Mouse (Mus musculus): Measurements from ENCODE around the gene Pigm. TPM values are rescaled to one million over a fixed set of nuclear protein-coding genes. Genes with fewer than 3 reads are reported as not detected.

Pigm gene
- 5.5 TPM for polyA plus RNA-seq (2015; fragmentation: Illumina TruSeq; extraction: RNeasy Lipid Tissue Mini Kit (QIAGEN cat#74804); ENCODE audit: low read depth, low replicate concordance)

DNA sequence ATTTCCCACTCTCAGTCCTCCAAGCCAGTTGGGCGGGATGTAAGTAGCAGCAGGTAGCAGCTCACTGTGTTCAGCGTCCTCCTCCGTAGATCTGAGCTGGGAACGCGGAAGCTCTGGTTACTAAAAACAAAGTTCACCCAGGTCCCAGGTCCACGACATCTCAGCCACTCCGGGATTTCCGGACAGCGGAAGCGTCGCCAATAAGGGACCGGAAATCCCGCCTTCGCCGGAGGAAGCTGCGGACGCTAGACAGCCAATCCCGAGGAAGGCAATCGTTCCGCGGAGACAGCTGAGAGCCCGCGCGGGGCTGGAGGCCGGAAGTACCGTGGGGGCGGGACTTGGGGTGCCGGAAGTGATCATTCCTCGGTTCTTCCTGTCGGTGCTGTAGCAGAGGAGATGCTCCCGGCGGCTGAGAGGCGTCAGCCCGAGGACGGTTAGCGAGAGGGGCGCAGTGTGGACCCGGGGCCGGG is at the start of gene Pigm:
Pigm (plus strand) TSS at position 349 of the 470 bp plus-strand sequence.

DNA sequence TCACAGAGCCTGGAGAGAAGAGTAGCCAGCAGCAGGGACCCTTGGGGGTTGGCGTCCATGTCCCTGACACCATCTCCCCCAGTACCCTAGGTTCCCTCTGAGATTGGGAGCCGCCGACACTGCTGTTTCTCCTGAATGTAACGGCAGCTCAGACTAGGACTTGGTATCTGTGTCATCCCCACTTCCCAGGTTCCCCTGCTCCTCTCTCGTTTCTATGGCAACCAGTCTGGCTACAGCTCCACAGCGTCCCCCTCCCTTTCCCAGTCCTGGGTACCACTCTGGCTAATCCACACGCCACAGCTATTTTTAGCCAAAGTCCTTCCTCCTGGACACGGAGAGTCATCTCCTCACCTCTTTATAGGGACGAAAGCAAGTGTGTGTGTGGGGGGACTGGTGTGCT is 47.2 kb upstream of the Pigm start, which contains the start of gene Kcnj9:
Kcnj9 (minus strand) TSS at position 188 of the 400 bp plus-strand sequence.

DNA sequence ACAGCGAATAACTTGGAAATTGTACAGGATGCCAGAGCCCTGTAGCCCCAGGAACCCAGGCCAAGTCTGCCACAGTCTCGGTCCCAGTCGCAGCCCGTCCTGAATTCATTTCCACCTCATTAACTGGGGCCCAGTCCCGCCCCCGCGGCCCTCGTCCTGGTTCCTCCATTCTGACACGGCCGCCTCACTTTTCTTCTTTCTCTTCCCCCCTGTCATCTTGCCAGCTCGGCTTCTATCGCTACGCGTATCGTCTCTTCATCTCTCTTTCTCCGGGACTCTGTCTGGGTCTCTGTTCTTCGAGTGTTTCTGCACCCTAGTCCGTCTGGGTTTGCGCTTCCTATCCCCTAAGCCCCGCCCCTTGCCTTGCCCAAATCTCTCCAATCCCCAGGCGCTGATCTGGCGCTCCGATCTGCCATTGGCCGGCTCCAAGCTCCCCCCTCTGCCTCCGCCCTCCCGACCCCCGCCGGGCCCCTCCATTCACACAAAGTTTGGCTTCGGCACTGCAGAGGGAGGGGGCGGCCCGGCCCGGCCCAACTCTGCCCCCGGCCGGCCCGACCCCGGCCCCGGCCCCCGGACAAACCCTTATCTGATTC is 35.5 kb upstream of the Pigm start, which contains the start of gene Kcnj10:
Kcnj10 (plus strand) TSS at position 482 of the 593 bp plus-strand sequence.

Other genes with a start within 250 kb of the Pigm start
- gene Pex19, start 249.8 kb upstream of the Pigm start, polyA plus RNA-seq (2015; fragmentation: Illumina TruSeq; extraction: RNeasy Lipid Tissue Mini Kit (QIAGEN cat#74804); ENCODE audit: low read depth, low replicate concordance), result 102 TPM
- 114 TPM for gene Dcaf8, start 228.5 kb upstream of the Pigm start, polyA plus RNA-seq (2015; fragmentation: Illumina TruSeq; extraction: RNeasy Lipid Tissue Mini Kit (QIAGEN cat#74804); ENCODE audit: low read depth, low replicate concordance)
- 541 TPM for gene Pea15a, start 169.7 kb upstream of the Pigm start, polyA plus RNA-seq (2015; fragmentation: Illumina TruSeq; extraction: RNeasy Lipid Tissue Mini Kit (QIAGEN cat#74804); ENCODE audit: low read depth, low replicate concordance)
- 2.0 TPM for gene Casq1, start 156.7 kb upstream of the Pigm start, polyA plus RNA-seq (2015; fragmentation: Illumina TruSeq; extraction: RNeasy Lipid Tissue Mini Kit (QIAGEN cat#74804); ENCODE audit: low read depth, low replicate concordance)
- not detected for gene Atp1a4, start 118.1 kb upstream of the Pigm start, polyA plus RNA-seq (2015; fragmentation: Illumina TruSeq; extraction: RNeasy Lipid Tissue Mini Kit (QIAGEN cat#74804); ENCODE audit: low read depth, low replicate concordance)
- 168 TPM for gene Igsf8, start 114.9 kb upstream of the Pigm start, polyA plus RNA-seq (2015; fragmentation: Illumina TruSeq; extraction: RNeasy Lipid Tissue Mini Kit (QIAGEN cat#74804); ENCODE audit: low read depth, low replicate concordance)
- gene Atp1a2, start 78.5 kb upstream of the Pigm start, polyA plus RNA-seq (2015; fragmentation: Illumina TruSeq; extraction: RNeasy Lipid Tissue Mini Kit (QIAGEN cat#74804); ENCODE audit: low read depth, low replicate concordance), result 494 TPM
- gene Kcnj9, start 47.2 kb upstream of the Pigm start, polyA plus RNA-seq (2015; fragmentation: Illumina TruSeq; extraction: RNeasy Lipid Tissue Mini Kit (QIAGEN cat#74804); ENCODE audit: low read depth, low replicate concordance), result 91.1 TPM
- 128 TPM for gene Kcnj10, start 35.3 kb upstream of the Pigm start, polyA plus RNA-seq (2015; fragmentation: Illumina TruSeq; extraction: RNeasy Lipid Tissue Mini Kit (QIAGEN cat#74804); ENCODE audit: low read depth, low replicate concordance)
- gene Slamf9, start 98.8 kb downstream of the Pigm start, polyA plus RNA-seq (2015; fragmentation: Illumina TruSeq; extraction: RNeasy Lipid Tissue Mini Kit (QIAGEN cat#74804); ENCODE audit: low read depth, low replicate concordance), result 1.1 TPM
- gene Igsf9, start 105.2 kb downstream of the Pigm start, polyA plus RNA-seq (2015; fragmentation: Illumina TruSeq; extraction: RNeasy Lipid Tissue Mini Kit (QIAGEN cat#74804); ENCODE audit: low read depth, low replicate concordance), result 5.9 TPM
- 15.7 TPM for gene Tagln2, start 123.5 kb downstream of the Pigm start, polyA plus RNA-seq (2015; fragmentation: Illumina TruSeq; extraction: RNeasy Lipid Tissue Mini Kit (QIAGEN cat#74804); ENCODE audit: low read depth, low replicate concordance)
- 4.8 TPM for gene Cfap45, start 144.3 kb downstream of the Pigm start, polyA plus RNA-seq (2015; fragmentation: Illumina TruSeq; extraction: RNeasy Lipid Tissue Mini Kit (QIAGEN cat#74804); ENCODE audit: low read depth, low replicate concordance)
- not detected for gene Vsig8, start 179.4 kb downstream of the Pigm start, polyA plus RNA-seq (2015; fragmentation: Illumina TruSeq; extraction: RNeasy Lipid Tissue Mini Kit (QIAGEN cat#74804); ENCODE audit: low read depth, low replicate concordance)
- not detected for gene Slamf8, start 214.0 kb downstream of the Pigm start, polyA plus RNA-seq (2015; fragmentation: Illumina TruSeq; extraction: RNeasy Lipid Tissue Mini Kit (QIAGEN cat#74804); ENCODE audit: low read depth, low replicate concordance)
- not detected for gene Fcrl6, start 226.0 kb downstream of the Pigm start, polyA plus RNA-seq (2015; fragmentation: Illumina TruSeq; extraction: RNeasy Lipid Tissue Mini Kit (QIAGEN cat#74804); ENCODE audit: low read depth, low replicate concordance)